Mouse (Mus musculus) heart, postnatal 0 days (tissue): ENCODE measurements around the gene Ap5s1. TPM values are rescaled to one million over a fixed set of nuclear protein-coding genes. Genes with fewer than 3 reads are reported as not detected.

Experiments used
- ATAC-seq: fragments of 200-750 bp; cut with Nextera tagmentation; 2 replicates; pipeline ENCODE4 v1.8.0; 2017; ENCODE audit warnings: low read depth, moderate number of reproducible peaks, moderate library complexity; ENCODE audit not compliant: insufficient read depth
- DNase-seq: peaks from one replicate; pipeline ENCODE4 v3.0.0-alpha.2; 2016; ENCODE audit warnings: low spot score
- H3K27ac ChIP-seq: fragments of 300-500 bp; sonication (generic); 2 replicates; pipeline ENCODE4 v1.5.1; 2014; ENCODE audit warnings: low read depth, mild to moderate bottlenecking
- H3K27me3 ChIP-seq: fragments of 300-500 bp; sonication (generic); 2 replicates; pipeline ENCODE4 v1.6.1; 2014; ENCODE audit warnings: low read length, mixed read lengths; ENCODE audit not compliant: control insufficient read depth, insufficient read depth
- H3K36me3 ChIP-seq: fragments of 300-500 bp; sonication (generic); replicated peaks from 2 replicates; pipeline ENCODE4 v1.6.1; 2014; ENCODE audit warnings: low read length, mixed read lengths; ENCODE audit not compliant: control insufficient read depth, insufficient read depth
- H3K4me1 ChIP-seq: fragments of 300-500 bp; sonication (generic); 2 replicates; pipeline ENCODE4 v1.6.1; 2014; ENCODE audit warnings: antibody characterized with exemption; ENCODE audit not compliant: control insufficient read depth, insufficient read depth
- H3K4me2 ChIP-seq: fragments of 300-500 bp; sonication (generic); 2 replicates; pipeline ENCODE4 v1.6.1; 2014; ENCODE audit warnings: low read depth, mild to moderate bottlenecking, low read length, moderate library complexity
- H3K4me3 ChIP-seq: fragments of 300-500 bp; sonication (generic); 2 replicates; pipeline ENCODE4 v1.5.1; 2014; ENCODE audit warnings: low read depth, low read length
- H3K9ac ChIP-seq: fragments of 300-500 bp; sonication (generic); replicated peaks from 2 replicates; pipeline ENCODE4 v1.6.1; 2014; ENCODE audit warnings: low read depth, low read length, mixed read lengths
- H3K9me3 ChIP-seq: fragments of 300-500 bp; sonication (generic); replicated peaks from 2 replicates; pipeline ENCODE4 v1.6.1; 2016; ENCODE audit warnings: low read length; ENCODE audit not compliant: control insufficient read depth
- CTCF ChIP-seq: IDR thresholded peaks from 2 replicates; pipeline ENCODE4 v1.5.1; 2016; ENCODE audit warnings: antibody characterized with exemption, control low read depth, low read depth
- EP300 ChIP-seq: IDR thresholded peaks from 2 replicates; pipeline ENCODE4 v1.6.1; 2016; ENCODE audit warnings: antibody characterized with exemption, low read depth
- WGBS: fragments of 180-500 bp; shearing (Covaris S2); extraction: QIAGEN DNeasy Blood & Tissue Kit; methylation state at CpG from one replicate; pipeline ENCODE4 v1.1.7; 2014; 5-methylcytosine and 5-hydroxymethylcytosine counted together
- polyA plus RNA-seq: library from polyadenylated mRNA; unstranded; fragments of >200 nt; fragmentation: Nextera tagmentation; extraction: Ambion mirVana; gene quantifications from 2 replicates; pipeline ENCODE4 v1.2.1, GENCODE M21; 2015
- total RNA-seq: library from RNA; depleted of rRNA; stranded (reverse); fragments of >200 nt; gene quantifications from 2 replicates; pipeline ENCODE4 v1.2.3, GENCODE M21; 2014; ENCODE audit warnings: low replicate concordance

Gene Ap5s1
- total and polyA plus RNA-seq, 2 experiments from 2014 or later = 65.5 to 107 TPM

DNA sequence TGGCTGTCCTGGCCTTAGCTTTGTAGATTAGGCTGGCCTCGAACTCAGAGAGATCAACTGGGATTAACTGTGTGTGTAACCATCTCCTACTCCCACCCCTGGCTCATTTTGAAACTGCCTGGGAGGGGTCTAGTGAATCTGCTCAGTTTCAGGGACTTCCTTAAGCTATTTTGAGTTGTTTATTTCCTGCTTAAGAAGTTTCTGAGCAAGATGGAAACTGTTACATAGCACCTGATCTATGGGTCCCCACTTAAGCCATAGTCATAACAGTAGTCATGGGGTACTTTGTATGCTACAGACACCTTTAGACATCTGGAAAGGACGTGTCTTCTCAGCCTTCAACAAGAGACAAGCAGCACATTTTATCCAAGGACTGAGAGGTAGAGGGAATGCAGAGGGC is 6.2 kb upstream of the Ap5s1 start:
- H3K27ac ChIP-seq = no peak overlapping the region
- H3K4me1 ChIP-seq = peaks cover 11% of the 10 kb centered on the region
- H3K36me3 ChIP-seq = peaks cover 16% of the 10 kb centered on the region; the same call in 1 of the 2 replicates
- DNase-seq = no peak
- WGBS = 80% methylated on average over 2 of the region's 2 CpGs
- TF ChIP-seq EP300 (no peak), CTCF (no peak)
- H3K4me2 ChIP-seq = no peak overlapping the region
- no peaks in the 10 kb centered on the region for H3K9me3 ChIP-seq
- no peaks in the 10 kb centered on the region for H3K27me3 ChIP-seq
- no peak for ATAC-seq
- no peak overlapping the region for H3K9ac ChIP-seq
- no peak overlapping the region for H3K4me3 ChIP-seq

DNA sequence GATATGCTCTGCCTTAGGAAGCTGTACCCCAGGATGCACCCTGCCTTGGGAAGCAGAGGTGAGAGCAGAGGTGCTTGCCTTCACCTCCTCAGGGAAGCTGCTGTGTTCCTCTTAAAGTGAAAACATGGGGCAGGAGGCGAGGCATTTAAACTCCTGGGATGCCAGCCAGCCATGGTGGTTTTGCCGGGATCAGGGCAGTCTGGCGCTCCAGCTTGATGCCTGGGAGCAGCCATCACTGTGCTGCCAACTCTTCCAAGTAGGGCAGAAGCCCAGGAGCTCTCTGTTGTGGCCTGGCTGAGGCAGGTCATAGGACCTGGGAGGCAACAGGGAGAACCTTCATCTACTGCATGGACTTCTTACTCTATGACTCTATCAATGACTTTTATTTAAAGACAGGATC is 5.6 kb upstream of the Ap5s1 start:
- 80% methylated on average over 3 of the region's 3 CpGs for WGBS
- H3K9ac ChIP-seq = no peak overlapping the region
- H3K4me2 ChIP-seq = no peak overlapping the region
- TF ChIP-seq EP300 = no peak
- no peak for TF ChIP-seq CTCF
- no peak overlapping the region for H3K27ac ChIP-seq
- H3K4me3 ChIP-seq = no peak overlapping the region
- no peak for DNase-seq
- H3K9me3 ChIP-seq = no peaks in the 10 kb centered on the region
- H3K27me3 ChIP-seq = no peaks in the 10 kb centered on the region
- ATAC-seq = no peak
- peaks cover 11% of the 10 kb centered on the region for H3K4me1 ChIP-seq
- H3K36me3 ChIP-seq = peaks cover 16% of the 10 kb centered on the region; the same call in 1 of the 2 replicates

DNA sequence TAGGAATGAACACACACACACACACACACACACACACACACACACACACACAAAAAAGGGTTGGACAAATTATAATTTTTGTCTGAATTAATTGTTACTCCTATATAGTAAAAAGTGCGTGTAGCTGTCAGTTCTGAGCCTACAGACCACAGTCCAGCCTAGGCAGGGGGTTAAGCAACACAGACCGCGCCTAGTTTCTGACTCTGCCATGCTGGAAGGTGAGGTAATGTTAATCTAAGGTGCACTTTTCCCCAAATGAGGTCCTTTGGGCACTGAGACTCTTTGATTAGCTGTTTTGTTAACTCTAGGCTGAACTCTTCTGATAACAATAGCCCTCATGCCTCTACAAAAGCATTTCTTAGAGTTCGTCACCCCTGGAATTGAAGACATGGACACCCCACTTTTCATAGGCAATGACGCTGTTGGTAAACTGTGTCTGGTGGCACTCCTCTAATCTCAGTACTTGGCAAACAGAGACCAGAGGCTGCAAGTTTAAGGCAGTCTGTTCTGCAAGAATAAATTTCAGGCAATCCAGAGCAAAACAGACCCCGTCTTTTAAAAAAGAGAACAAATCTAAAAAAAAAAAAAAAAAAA is 3.0 kb upstream of the Ap5s1 start:
- H3K4me1 ChIP-seq = peaks cover 12% of the 10 kb centered on the region
- no peak for DNase-seq
- 0 out of 2 replicates have a peak, but pooled peaks cover 7% of the 10 kb centered on the region for H3K36me3 ChIP-seq
- no peak for TF ChIP-seq CTCF
- TF ChIP-seq EP300 = no peak
- peak overlapping the region; percentile 36 for H3K27ac ChIP-seq
- no peak overlapping the region for H3K4me2 ChIP-seq
- no peak overlapping the region for H3K4me3 ChIP-seq
- WGBS = 86% methylated on average over 6 of the region's 6 CpGs
- H3K27me3 ChIP-seq = no peaks in the 10 kb centered on the region
- H3K9ac ChIP-seq = no peak overlapping the region
- no peaks in the 10 kb centered on the region for H3K9me3 ChIP-seq
- no peak for ATAC-seq

DNA sequence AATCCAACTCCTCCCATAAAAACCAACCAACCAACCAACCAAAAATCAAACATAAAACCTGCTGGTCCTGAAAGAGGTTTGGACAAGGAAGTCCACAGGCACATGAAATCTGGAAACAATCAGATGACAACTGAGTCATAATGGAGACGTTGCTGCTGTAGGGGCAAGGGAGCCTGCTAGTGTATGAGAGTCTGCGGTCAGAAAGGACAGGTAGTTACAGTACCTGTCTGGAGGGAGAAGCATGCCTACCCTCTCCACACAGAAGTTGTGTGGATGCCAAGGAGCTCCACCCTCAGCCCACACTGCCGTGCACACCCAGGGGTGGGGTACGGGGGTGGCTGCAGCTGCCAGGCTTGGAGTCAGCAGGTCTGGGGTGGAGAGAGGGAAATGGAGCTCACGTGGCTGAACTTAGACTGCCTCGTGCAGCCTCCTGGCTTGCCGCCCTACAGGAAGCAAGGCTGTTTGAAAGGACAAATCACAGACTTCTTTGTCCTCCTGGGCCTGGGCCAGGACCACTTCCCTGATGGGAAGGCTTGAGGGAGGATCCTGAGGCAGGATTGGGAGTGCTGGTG is 2.4 kb upstream of the Ap5s1 start:
- H3K9me3 ChIP-seq = no peaks in the 10 kb centered on the region
- 0 out of 2 replicates have a peak, but pooled peaks cover 2% of the 10 kb centered on the region for H3K36me3 ChIP-seq
- no peaks in the 10 kb centered on the region for H3K27me3 ChIP-seq
- TF ChIP-seq CTCF (no peak), EP300 (peak; percentile 97)
- peak overlapping the region; percentile 22; the same call in 1 of the 2 replicates for H3K4me2 ChIP-seq
- H3K4me3 ChIP-seq = no peak overlapping the region
- WGBS = 12% methylated on average over 7 of the region's 7 CpGs
- no peak overlapping the region for H3K9ac ChIP-seq
- peak; percentile 91 for ATAC-seq
- peaks cover 18% of the 10 kb centered on the region for H3K4me1 ChIP-seq
- peak overlapping the region; percentile 77 for H3K27ac ChIP-seq
- peak; percentile 97 for DNase-seq

DNA sequence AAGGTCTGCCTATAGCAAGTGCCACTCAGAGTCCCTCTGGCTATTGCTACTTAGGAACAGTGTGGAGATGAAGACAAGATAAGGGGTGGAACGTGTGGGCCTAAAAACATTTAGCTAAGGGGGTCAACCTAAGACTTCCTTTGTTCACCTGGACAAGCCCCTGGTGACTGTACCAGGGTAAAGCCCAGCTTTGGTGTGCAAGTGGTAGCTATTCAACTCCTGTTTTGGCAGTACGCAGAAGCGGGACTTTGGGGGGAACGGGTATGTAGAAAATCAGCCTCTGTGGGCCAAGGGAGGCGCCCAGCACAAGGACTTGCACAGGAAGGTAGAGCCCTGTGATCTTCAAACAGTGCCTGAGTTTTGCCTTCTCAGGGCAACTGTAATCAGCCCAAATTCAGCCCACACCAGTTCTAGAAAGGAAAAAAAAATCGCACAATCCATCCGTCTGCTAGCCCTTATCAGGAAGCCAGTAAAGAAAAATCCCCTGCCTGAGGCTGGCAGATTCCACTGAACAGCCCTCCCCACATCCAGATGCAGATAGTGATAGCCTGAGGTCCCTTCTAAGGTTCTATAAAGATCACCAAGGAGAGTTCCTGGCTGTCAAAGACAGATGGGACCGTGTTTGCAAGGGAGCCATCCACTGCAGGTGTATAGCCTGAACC is 1.2 kb upstream of the Ap5s1 start:
- Histone ChIP-seq H3K4me3 (no peak overlapping the region), H3K4me2 (no peak overlapping the region), H3K27ac (peak overlapping the region; percentile 77; the same call in 1 of the 2 replicates), H3K9me3 (no peaks in the 10 kb centered on the region), H3K36me3 (no peaks in the 10 kb centered on the region), H3K9ac (no peak overlapping the region), H3K27me3 (no peaks in the 10 kb centered on the region), H3K4me1 (peaks cover 22% of the 10 kb centered on the region)
- DNase-seq (no peak), ATAC-seq (no peak)
- TF ChIP-seq EP300 (no peak), CTCF (no peak)
- WGBS = 62% methylated on average over 8 of the region's 8 CpGs
